Mouse (Mus musculus) urinary bladder, adult 18-20 months (tissue): Measurements from ENCODE around the gene Fam193a.

Experiments
- DNase-seq, 2 experiments: peaks; one replicate each; pipeline ENCODE4 v3.0.0; 2022; ENCODE audit warnings: low spot score in 2 of 2, mixed read lengths in 2 of 2

Fam193a gene

DNA sequence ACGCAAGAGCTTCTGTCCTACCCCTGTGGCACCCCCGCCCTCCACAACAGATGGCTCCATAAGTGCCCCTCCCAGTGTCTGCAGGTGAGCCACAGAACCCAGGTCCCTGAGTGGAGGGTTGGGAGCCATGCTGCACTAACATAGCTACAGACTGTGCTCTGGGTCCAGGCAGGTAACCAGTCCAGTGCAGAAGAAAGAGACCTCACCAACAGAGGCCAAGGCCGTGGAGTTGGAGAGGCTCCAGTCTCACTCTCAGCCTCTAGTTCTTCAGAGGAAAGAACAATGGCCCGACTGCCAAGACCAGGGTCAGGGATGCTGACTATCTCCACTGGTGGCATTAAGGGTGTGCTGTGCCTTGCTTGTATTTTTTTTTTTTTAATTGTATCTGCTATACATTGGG lies 91.6 kb downstream of the Fam193a start:
- no peak for DNase-seq

DNA sequence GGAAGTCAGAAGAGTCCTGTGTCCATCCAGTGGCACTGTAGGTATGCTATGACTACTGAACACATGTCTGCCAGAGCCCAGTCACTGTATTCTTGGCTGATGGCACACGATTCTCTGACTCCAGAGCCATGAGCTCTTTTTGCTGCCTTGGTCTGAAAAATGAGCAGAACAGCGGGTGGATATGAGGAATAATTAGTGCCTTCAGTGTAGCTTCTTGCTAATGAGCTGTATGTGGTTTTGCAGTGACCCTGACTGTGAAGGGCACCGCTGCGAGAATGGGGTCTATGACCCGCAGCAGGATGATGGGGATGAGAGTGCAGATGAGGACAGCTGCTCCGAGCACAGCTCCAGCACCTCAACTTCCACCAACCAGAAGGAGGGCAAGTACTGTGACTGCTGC lies 92.1 kb downstream of the Fam193a start:
- no peak for DNase-seq

GRCm38 (mm10) chr5:34466079-34466478 lies 96.3 kb downstream of the Fam193a start:
- DNase-seq = no peak

- no peak for DNase-seq
Observed at GRCm38 (mm10) chr5:34466648-34467047, 96.9 kb downstream of the Fam193a start.

- DNase-seq = no peak
Observed at GRCm38 (mm10) chr5:34468039-34468775, 98.5 kb downstream of the Fam193a start.

DNA sequence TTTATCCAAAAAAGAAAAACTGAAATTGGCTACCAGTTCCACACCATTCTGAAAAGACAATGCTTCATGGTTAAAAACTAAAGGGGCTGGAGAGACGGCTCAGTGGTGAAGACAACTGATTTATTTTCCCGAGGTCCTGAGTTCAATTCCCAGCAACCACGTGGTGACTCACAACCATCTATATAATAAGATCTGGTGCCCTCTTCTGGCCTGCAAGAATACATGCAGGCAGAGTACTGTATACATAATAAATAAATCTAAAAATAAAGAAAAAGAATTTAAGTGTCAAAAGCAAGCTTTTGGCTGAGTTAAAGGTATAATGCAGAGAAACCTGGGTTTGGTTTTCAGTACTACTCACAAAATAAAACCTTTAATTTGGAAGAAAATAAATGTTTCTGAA lies 111.2 kb downstream of the Fam193a start:
- no peak for DNase-seq

- no peak for DNase-seq
Observed at GRCm38 (mm10) chr5:34485731-34486130, 116.0 kb downstream of the Fam193a start.

- peak in 1 of 2 experiments; percentile 36 for DNase-seq
Observed at GRCm38 (mm10) chr5:34487320-34488090, 117.8 kb downstream of the Fam193a start.

DNA sequence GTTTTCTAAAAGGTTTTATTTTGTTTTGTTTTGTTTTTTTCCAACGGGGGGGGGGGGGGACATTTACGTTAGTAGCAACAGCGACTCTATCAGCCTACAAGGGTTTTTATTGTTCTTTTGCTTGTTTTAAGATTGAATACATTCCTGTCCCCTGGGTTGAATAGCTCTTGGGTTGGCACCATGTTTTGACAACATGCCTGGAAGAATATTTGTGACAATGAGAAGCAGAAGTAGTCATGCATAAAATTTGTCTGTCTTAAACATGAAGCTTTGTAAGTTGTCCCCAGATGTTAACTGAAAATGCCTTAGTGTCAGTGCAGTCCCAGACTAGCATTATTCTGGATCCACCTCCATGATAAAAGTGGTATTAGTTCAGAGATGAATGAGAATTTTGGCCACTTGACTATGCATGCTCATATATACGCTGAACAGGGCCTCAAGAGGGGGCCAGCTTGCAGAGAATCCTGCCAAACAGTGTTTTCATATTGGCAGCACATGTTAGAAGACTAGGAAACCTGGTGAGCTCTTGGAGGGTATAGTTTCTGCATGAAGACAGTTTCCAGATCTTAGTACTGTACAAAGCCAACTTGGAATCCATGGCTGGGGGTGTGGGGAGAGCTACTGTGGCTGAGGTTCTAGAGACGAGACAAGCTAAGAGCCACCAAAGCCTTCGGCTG lies 119.1 kb downstream of the Fam193a start:
- DNase-seq = no peak

DNA sequence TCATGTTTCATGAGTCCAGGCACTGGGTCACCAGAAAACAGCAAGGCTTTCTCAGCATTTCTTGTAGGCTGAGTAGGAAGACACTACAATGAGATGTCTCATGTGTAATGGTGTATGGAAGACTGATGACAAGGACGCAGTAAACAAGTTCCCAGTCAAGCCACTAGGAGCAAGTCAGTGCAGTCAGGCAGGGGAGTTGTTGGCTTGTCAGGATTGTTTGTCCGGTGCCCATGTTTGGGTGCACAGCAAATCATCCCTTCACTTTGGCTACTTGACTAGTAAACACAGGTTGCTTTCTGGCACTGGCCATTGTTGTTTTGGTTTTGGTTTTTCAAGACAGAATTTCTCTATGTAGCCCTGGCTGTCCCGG lies 119.7 kb downstream of the Fam193a start:
- DNase-seq = no peak

DNA sequence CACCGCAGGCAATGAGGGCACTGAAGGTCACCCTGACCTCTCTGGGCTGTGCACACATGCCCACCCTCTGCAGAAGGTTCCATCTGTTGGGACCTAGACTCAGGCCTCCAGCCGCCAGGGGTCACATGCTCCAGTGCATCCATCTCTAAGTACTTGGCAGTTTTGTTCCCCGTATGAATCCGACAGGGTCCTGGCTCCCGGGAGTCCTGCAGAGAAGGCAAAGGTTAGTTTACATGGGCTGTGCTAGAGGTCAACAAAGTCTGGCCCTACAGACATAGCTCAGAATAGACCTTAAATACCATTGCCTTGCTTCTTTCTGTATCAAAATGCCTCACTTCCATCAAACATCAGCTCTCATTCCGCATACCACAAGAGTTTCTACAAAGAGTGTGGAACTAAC lies 127.0 kb downstream of the Fam193a start:
- DNase-seq = no peak

GRCm38 (mm10) chr5:34500886-34501285 lies 131.2 kb downstream of the Fam193a start:
- DNase-seq = no peak

DNA sequence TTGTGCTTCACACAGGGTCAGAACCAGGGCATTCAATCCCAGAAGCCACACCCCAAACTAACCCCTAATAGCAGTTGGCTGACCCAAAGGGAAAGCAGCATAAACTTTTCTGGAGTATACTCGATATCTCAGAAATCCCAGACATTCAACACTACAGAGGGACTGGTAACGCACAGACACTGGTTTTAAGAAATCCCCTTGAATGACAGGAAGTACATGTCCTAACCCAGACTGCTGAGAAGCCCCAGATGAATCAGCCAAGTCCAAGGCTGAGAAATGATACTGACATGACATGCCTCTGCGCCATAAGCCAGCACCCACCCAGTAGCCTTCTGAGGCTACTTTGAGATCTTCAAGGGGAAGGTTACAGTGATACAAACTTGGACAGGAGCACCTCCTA lies 131.9 kb downstream of the Fam193a start:
- no peak for DNase-seq

- DNase-seq = no peak
Observed at GRCm38 (mm10) chr5:34502411-34502810, 132.7 kb downstream of the Fam193a start.

DNA sequence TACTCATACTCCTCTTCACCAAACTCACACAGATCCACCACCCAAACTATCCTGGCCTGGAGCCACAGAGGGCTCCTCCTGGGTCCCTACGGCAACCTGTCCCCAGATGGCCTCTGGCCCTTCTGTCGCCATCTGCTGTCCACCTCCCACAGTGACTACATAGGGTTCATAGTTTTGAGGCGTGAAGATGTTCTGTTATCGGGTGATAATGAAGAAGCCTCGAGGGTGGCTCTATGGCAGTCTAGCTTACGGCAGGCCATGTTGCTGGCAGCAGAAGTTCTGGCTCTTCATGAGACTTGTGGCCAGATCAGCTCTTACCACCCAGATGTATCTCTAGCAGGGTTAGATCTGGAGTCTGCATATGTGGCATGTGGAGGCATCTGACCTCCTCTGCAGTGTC lies 133.1 kb downstream of the Fam193a start:
- no peak for DNase-seq

DNA sequence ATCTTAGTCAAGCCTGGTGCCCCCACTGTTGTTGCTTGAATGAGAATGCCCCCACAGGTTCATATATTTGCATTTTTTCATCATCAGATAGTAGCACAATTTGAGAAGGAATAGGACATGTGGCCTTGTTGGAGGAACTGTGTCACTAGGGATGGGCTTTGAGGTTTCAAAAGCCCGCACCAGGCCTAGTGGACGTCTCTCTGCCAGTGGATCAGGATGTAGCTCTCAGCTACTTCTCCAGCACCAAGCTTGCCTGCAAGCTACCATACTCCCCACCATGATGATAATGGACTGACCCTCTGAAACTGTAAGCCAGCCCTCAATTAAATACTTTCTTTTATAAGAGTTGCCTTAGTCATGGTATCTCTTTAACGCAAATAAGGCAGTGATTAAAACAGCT lies 142.8 kb downstream of the Fam193a start:
- DNase-seq = no peak

DNA sequence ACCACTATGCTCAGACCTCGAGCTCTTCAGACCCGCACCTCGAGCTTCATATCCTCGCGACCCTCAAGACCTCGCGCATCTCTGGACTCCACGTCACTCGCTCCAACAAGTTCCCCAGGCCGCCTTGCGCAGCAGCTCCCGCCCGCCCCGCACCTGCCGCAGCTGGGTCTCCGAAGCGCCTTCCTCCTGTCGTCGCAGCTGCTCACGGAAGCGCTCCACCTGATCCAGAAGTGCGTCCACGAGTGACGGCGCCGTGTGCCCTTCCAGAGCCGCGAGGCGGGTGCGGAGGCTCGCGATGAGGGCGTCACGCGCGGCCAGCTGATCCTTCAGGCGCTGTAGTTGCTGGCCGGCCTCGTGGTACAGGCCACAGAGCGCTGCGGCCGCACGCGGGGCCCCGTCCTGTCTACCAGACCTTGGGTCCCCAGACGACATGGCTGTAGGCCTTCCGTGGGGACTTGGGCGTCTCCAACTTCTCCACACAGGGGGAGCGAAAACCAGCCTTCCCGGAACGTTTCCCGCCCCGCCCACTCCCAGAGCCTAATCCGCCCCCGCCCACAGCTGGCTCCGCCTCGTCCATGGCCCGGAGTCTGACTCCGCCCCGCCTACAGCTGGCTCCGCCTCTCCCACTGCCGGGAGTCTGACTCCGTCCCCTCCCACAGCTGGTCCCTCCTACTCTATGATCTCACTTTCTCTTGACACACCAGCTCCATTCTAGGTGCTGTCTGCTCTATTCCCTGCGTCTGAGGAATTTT lies 143.9 kb downstream of the Fam193a start, which contains the start of gene Tnip2:
Gene Tnip2 (minus strand): TSS at position 526 of the 752 bp plus-strand sequence.
- DNase-seq = peak; percentile 96 to 98

- no peak for DNase-seq
Observed at GRCm38 (mm10) chr5:34514218-34514566, 144.5 kb downstream of the Fam193a start.

- no peak for DNase-seq
Observed at GRCm38 (mm10) chr5:34515096-34515495, 145.4 kb downstream of the Fam193a start.

DNA sequence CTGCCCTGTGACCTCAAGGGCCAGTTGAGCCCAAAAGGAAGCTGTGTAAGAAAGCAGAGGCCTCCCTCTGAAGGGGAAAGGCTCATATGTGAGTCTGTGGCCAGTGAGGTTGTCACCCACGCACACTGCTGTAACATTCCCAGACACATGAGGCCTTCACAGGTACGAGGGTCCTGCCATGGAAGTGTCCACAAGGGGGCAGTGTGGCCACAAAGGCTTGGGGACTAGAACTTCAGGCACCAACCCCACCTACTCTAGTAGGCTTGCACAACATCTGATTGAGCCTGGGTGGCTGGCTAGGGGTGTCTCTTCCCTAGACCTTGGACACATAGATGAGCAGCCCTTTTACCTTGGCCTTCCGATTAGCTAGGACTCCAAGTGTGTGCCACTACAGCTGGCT lies 148.2 kb downstream of the Fam193a start:
- peak; percentile 73 to 76 for DNase-seq

- DNase-seq = no peak
Observed at GRCm38 (mm10) chr5:34519389-34519910, 149.7 kb downstream of the Fam193a start.
